Mouse (Mus musculus) stomach, embryonic 16.5 days (tissue): ENCODE measurements at regions not wholly inside any gene's neighbourhood (a gene's known extent, or its start where the extent isn't known, plus 50 kb on each side); places are given as distances from the start of the nearest gene placed in this dataset.

ENCODE experiments used
- ATAC-seq: fragments of 200-750 bp; cut with Nextera tagmentation; 2 replicates; pipeline ENCODE4 v1.8.0; 2017; ENCODE audit warnings: moderate number of reproducible peaks, moderate TSS enrichment; ENCODE audit not compliant: insufficient read depth, low FRiP score
- H3K27ac ChIP-seq: fragments of 300-500 bp; sonication (generic); 2 replicates; pipeline ENCODE4 v1.5.1; 2014; ENCODE audit warnings: low read length
- H3K27me3 ChIP-seq: fragments of 300-500 bp; sonication (generic); 2 replicates; pipeline ENCODE4 v1.6.1; 2014; ENCODE audit warnings: low read length, control low read depth, mixed read lengths; ENCODE audit not compliant: control insufficient read depth, insufficient read depth
- H3K36me3 ChIP-seq: fragments of 300-500 bp; sonication (generic); 2 replicates; pipeline ENCODE4 v1.6.1; 2014; ENCODE audit warnings: low read length; ENCODE audit not compliant: control insufficient read depth, insufficient read depth
- H3K4me1 ChIP-seq: fragments of 300-500 bp; sonication (generic); 2 replicates; pipeline ENCODE4 v1.6.1; 2014; ENCODE audit warnings: low read length, control low read depth, mixed read lengths; ENCODE audit not compliant: control insufficient read depth, insufficient read depth
- H3K4me2 ChIP-seq: fragments of 300-500 bp; sonication (generic); 2 replicates; pipeline ENCODE4 v1.6.1; 2014; ENCODE audit warnings: low read depth, low read length, mixed read lengths
- H3K4me3 ChIP-seq: fragments of 300-500 bp; sonication (generic); replicated peaks from 2 replicates; pipeline ENCODE4 v1.5.1; 2014; ENCODE audit warnings: mild to moderate bottlenecking, low read length
- H3K9ac ChIP-seq: fragments of 300-500 bp; sonication (generic); 2 replicates; pipeline ENCODE4 v1.6.1; 2014; ENCODE audit warnings: low read length
- H3K9me3 ChIP-seq: fragments of 300-500 bp; sonication (generic); replicated peaks from 2 replicates; pipeline ENCODE4 v1.6.1; 2016; ENCODE audit warnings: low read length, control low read depth; ENCODE audit not compliant: control insufficient read depth
- WGBS: fragments of 180-500 bp; shearing (Covaris S2); extraction: QIAGEN DNeasy Blood & Tissue Kit; methylation state at CpG from one replicate; pipeline ENCODE4 v1.1.7; 2014; 5-methylcytosine and 5-hydroxymethylcytosine counted together

- no peaks in the 10 kb centered on the region for H3K36me3 ChIP-seq
- no peaks in the 10 kb centered on the region; the same call in 1 of the 2 replicates for H3K27me3 ChIP-seq
- H3K27ac ChIP-seq = no peak overlapping the region
- H3K4me3 ChIP-seq = no peak overlapping the region
- WGBS = 77% methylated on average over 2 of the region's 2 CpGs
- no peaks in the 10 kb centered on the region for H3K9me3 ChIP-seq
- H3K4me2 ChIP-seq = no peak overlapping the region
- H3K4me1 ChIP-seq = no peaks in the 10 kb centered on the region
- ATAC-seq = no peak
- no peak overlapping the region for H3K9ac ChIP-seq
These were observed 132.1 kb upstream of the Grik3 start for GRCm38 (mm10) chr4:125358356-125358755.

DNA sequence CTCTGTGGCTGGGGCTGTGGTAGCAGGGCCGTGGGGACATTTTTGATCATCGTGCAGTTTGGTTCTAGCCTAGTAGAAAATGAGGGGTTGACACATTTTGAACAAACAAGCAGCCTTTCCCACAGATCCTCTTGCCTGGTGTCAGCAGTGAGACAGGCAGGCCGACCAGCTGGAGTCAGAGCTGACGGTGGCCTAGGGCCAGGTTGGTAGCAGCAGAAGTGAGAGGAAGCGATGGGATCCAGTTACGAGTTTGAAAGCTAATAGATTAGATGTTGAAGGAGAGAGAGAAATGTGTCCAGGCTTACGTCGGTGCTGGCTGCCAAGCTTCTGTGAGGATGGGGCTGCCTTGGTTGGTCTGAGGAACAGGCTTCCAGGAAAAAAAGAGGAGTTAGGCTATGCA lies 134.1 kb upstream of the Grik3 start:
- H3K4me1 ChIP-seq = no peaks in the 10 kb centered on the region
- no peaks in the 10 kb centered on the region; the same call in 1 of the 2 replicates for H3K27me3 ChIP-seq
- 23% methylated on average over 8 of the region's 8 CpGs for WGBS
- H3K9me3 ChIP-seq = no peaks in the 10 kb centered on the region
- no peak overlapping the region for H3K27ac ChIP-seq
- no peak overlapping the region for H3K4me3 ChIP-seq
- no peaks in the 10 kb centered on the region for H3K36me3 ChIP-seq
- no peak overlapping the region for H3K4me2 ChIP-seq
- no peak overlapping the region for H3K9ac ChIP-seq
- ATAC-seq = no peak

DNA sequence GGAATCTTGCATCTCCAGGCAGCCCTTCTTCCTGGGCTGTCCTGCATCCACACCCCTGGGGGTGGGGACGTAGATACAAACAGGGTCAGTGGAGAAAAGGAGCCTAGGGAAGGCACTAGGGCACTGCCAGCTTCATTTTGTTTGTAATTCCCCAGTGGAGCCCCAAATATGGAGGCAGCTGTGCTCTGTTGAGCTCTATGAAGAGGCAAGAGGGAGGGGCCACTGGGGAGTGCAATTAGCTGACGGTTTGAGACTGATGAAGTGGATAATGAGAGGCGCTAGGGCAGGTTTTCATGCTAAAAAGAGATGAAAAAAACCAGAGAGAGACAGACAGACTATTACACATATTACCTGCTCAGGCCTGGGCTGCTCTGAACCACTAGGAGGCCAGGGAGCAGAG lies 135.8 kb upstream of the Grik3 start:
- Histone ChIP-seq H3K9ac (no peak overlapping the region), H3K9me3 (no peaks in the 10 kb centered on the region), H3K4me1 (no peaks in the 10 kb centered on the region), H3K36me3 (no peaks in the 10 kb centered on the region), H3K4me2 (no peak overlapping the region), H3K27me3 (no peaks in the 10 kb centered on the region), H3K27ac (no peak overlapping the region), H3K4me3 (no peak overlapping the region)
- ATAC-seq = no peak; the same call in 1 of the 2 replicates
- 57% methylated on average over 3 of the region's 3 CpGs for WGBS

DNA sequence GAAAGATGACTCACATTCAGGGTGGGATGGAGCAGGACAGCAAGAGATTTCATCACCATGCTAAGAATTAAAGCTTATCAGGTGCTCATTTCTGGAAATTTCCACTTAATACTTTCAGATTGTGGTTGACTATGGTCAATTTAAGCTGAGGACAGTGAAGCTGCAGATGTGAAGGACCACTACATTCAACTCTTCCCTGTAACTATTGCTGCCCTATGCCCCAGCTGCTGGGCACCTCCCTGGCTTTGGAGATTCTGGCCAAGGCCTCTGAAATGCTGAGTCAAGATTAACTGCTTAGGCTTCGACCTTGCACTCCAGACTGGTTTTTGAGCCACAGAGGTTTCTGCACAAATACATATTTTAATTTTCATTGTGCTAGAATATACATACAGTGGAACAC lies 140.4 kb upstream of the Grik3 start:
- Histone ChIP-seq H3K27ac (no peak overlapping the region), H3K9ac (no peak overlapping the region), H3K36me3 (no peaks in the 10 kb centered on the region), H3K4me2 (no peak overlapping the region), H3K4me3 (no peak overlapping the region), H3K27me3 (no peaks in the 10 kb centered on the region), H3K4me1 (no peaks in the 10 kb centered on the region), H3K9me3 (no peaks in the 10 kb centered on the region)
- WGBS = 73% methylated on average over 1 of the region's 1 CpGs
- ATAC-seq = no peak

DNA sequence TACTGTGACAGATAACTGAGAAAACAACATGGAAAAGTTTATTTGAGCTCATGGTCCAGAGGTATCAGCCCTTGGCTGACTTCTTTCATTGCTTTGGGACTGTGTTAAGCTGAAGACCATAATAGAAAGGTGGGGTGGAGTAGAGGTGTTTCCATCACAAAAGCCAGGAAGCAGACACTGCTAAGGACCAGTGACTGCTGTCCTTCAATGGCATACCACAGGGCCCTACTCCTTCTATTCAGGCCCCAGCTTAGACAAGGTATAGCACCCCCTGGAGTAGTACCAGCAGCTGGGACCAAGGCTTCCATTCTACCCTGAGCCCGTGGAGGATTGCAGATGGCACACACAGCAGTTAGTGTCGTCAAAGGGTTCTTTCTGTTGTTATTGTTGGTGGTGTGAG lies 151.4 kb upstream of the Grik3 start:
- Histone ChIP-seq H3K9me3 (no peaks in the 10 kb centered on the region), H3K4me3 (no peak overlapping the region), H3K36me3 (no peaks in the 10 kb centered on the region), H3K4me2 (no peak overlapping the region), H3K4me1 (no peaks in the 10 kb centered on the region), H3K27me3 (no peaks in the 10 kb centered on the region), H3K27ac (no peak overlapping the region), H3K9ac (no peak overlapping the region)
- WGBS = 65% methylated on average over 2 of the region's 2 CpGs
- no peak for ATAC-seq

GRCm38 (mm10) chr4:125328806-125329205 lies 161.7 kb upstream of the Grik3 start:
- H3K9ac ChIP-seq = no peak overlapping the region
- WGBS = 33% methylated on average over 3 of the region's 3 CpGs

GRCm38 (mm10) chr4:125324495-125324894 lies 166.0 kb upstream of the Grik3 start:
- ATAC-seq = no peak

More at GRCm38 (mm10) chr4:125328806-125329205, 161.7 kb upstream of the Grik3 start:
- Histone ChIP-seq H3K36me3 (no peaks in the 10 kb centered on the region), H3K4me2 (no peak overlapping the region), H3K4me1 (no peaks in the 10 kb centered on the region), H3K27ac (no peak overlapping the region), H3K4me3 (no peak overlapping the region), H3K27me3 (no peaks in the 10 kb centered on the region), H3K9me3 (no peaks in the 10 kb centered on the region)
- no peak for ATAC-seq

GRCm38 (mm10) chr4:125319343-125319742 lies 171.2 kb upstream of the Grik3 start:
- Histone ChIP-seq H3K36me3 (no peaks in the 10 kb centered on the region), H3K4me2 (no peak overlapping the region), H3K27ac (no peak overlapping the region), H3K9ac (no peak overlapping the region), H3K27me3 (no peaks in the 10 kb centered on the region), H3K9me3 (no peaks in the 10 kb centered on the region), H3K4me3 (no peak overlapping the region), H3K4me1 (no peaks in the 10 kb centered on the region)
- 63% methylated on average over 5 of the region's 5 CpGs for WGBS
- no peak for ATAC-seq

More at GRCm38 (mm10) chr4:125324495-125324894, 166.0 kb upstream of the Grik3 start:
- no peak overlapping the region for H3K4me2 ChIP-seq
- 63% methylated on average over 3 of the region's 3 CpGs for WGBS
- no peak overlapping the region for H3K27ac ChIP-seq
- no peak overlapping the region for H3K4me3 ChIP-seq
- no peaks in the 10 kb centered on the region for H3K27me3 ChIP-seq
- no peaks in the 10 kb centered on the region for H3K36me3 ChIP-seq
- H3K9ac ChIP-seq = no peak overlapping the region
- no peaks in the 10 kb centered on the region for H3K9me3 ChIP-seq
- H3K4me1 ChIP-seq = no peaks in the 10 kb centered on the region

DNA sequence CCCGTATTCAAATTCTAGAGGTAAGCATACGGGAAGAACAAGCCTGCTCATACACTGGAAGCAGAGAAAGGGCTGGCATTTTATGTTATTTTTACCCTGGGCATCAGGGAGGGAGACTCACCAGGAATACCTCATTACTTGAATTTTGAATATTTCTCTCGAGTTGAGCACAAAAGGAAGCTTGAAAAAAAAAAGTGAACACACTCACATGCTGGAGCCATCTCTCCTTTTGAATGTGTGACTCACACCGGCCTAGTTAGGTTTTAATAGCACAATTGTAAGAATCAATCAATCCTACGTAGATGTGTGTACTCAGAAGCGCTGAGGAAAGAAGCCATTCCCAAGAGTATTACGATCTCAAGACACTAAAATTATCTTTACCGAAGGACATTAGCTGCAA lies 172.2 kb upstream of the Grik3 start:
- H3K4me3 ChIP-seq = no peak overlapping the region
- no peaks in the 10 kb centered on the region for H3K9me3 ChIP-seq
- no peak overlapping the region for H3K9ac ChIP-seq
- no peaks in the 10 kb centered on the region for H3K27me3 ChIP-seq
- WGBS = 39% methylated on average over 8 of the region's 8 CpGs
- no peak for ATAC-seq
- H3K4me1 ChIP-seq = no peaks in the 10 kb centered on the region
- H3K27ac ChIP-seq = no peak overlapping the region
- H3K36me3 ChIP-seq = no peaks in the 10 kb centered on the region
- no peak overlapping the region for H3K4me2 ChIP-seq

DNA sequence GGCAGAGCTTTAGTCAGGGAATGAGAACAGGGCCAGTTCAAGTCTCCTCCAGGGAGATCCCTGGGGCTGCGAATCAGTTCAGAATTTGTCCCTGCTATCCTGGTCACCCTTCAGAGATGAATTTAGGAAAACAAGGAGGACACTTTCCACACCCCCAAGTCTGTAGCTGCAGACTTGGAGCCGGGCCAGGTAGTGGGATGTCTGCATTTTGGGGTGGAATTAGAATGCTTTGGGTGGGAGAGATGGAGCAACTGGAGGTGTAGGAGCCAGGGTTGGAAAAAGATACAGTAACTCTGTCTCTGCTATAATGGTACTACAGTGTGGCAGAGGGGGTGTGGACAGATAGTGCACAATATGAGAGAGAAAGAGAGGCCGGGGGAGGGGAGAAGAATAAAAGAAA lies 173.6 kb upstream of the Grik3 start:
- no peaks in the 10 kb centered on the region for H3K9me3 ChIP-seq
- no peak overlapping the region for H3K27ac ChIP-seq
- H3K4me1 ChIP-seq = no peaks in the 10 kb centered on the region
- no peak for ATAC-seq
- no peak overlapping the region for H3K9ac ChIP-seq
- no peaks in the 10 kb centered on the region for H3K36me3 ChIP-seq
- H3K27me3 ChIP-seq = no peaks in the 10 kb centered on the region
- 65% methylated on average over 3 of the region's 3 CpGs for WGBS
- no peak overlapping the region for H3K4me2 ChIP-seq
- no peak overlapping the region for H3K4me3 ChIP-seq
